ENCODE assay signal across 8 mouse cellular contexts in the genomic region with DNA sequence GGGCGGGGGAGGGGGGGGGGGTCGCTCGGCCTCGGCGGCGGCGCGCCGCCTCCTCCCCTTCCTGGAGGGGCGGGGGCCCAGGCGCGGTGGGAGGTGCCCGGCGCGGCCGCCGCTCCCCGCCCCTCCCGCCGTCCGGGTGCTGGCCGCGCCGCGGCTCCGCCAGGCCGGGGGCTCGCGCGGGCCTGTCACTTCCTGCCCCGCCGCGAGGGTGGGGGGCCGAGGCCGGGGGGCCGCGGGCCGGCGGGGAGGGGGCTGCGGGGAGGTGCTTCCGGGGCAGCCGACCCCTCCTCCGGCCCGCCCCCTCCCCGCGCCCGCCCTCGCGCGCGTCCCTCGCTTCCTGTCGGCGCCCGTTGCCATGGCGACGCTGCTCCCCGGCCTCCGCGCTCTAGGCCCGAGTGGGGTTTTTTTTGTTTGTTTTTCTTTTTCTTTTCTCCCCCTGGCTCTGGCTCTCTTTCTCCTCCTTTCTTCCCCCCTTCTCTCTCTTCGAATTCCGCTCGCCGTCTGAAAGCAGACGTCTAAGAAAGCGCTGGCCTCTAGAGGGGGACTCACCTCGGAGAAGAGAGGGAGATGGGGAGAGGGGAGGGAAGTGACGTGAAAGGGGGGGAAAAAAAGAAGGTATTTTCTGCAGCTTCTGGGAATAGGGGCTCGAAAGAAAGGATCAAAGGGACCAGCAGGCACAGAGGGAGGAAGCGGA. TPM values are rescaled to one million over a fixed set of nuclear protein-coding genes. Genes with fewer than 3 reads are reported as not detected.
DNase-seq lines count a peak whose midpoint lies in the region; ATAC-seq and TF ChIP-seq lines count a peak whose summit lies in the region.

No protein-coding gene starts in this region.

- peak overlapping the region; percentile 95 for H3K4me3 ChIP-seq in bone marrow, adult 2 months (replicated peaks; ENCODE audit: control insufficient read depth, low read depth, low read length)
- H3K4me3 ChIP-seq in embryonic facial prominence, embryonic 14.5 days (ENCODE audit: low read depth, low read length) = peak overlapping the region; percentile 73
- H3K4me3 ChIP-seq in heart, embryonic 10.5 days = peak overlapping the region; percentile 85
- H3K4me3 ChIP-seq in kidney, embryonic 14.5 days (ENCODE audit: low read length) = peak overlapping the region; percentile 76

- peak overlapping the region; percentile 70 for H3K4me2 ChIP-seq in embryonic facial prominence, embryonic 14.5 days (ENCODE audit: low read depth, low read length)
- peak overlapping the region; percentile 66 for H3K4me2 ChIP-seq in kidney, embryonic 14.5 days (replicated peaks; ENCODE audit: low read depth, low read length)

- DNase-seq in B cell, adult 2 months = peak; percentile 80 to 86
- peak; percentile 95 for DNase-seq in embryonic facial prominence, embryonic 14.5 days (ENCODE audit: low spot score)
- DNase-seq in heart, embryonic 10.5 days (ENCODE audit: low spot score) = peak; percentile 91
- DNase-seq in liver = peak; percentile 87
- peak; percentile 79 to 82 for DNase-seq in spleen, postnatal 36 days (ENCODE audit: low spot score in 2 of 2)

- H3K9ac ChIP-seq in embryonic facial prominence, embryonic 14.5 days (ENCODE audit: low read depth, low read length) = peak overlapping the region; percentile 83
- peak overlapping the region; percentile 84 for H3K9ac ChIP-seq in kidney, embryonic 14.5 days (ENCODE audit: low read depth, low read length)

- WGBS in bone marrow, adult 2 months = under 1% methylated on average over 46 of the region's 71 CpGs
- under 1% methylated on average over 20 of the region's 71 CpGs for WGBS in embryonic facial prominence, embryonic 14.5 days
- WGBS in heart, embryonic 10.5 days = under 1% methylated on average over 30 of the region's 71 CpGs
- WGBS in kidney, embryonic 14.5 days = 2% methylated on average over 35 of the region's 71 CpGs

- no peaks in the 10 kb centered on the region for H3K4me1 ChIP-seq in bone marrow, adult 2 months (ENCODE audit: control insufficient read depth, insufficient read depth, low read length)
- peaks cover 9% of the 10 kb centered on the region; the same call in 1 of the 2 replicates for H3K4me1 ChIP-seq in embryonic facial prominence, embryonic 14.5 days (ENCODE audit: control insufficient read depth, insufficient read depth, low read length)
- H3K4me1 ChIP-seq in heart, embryonic 10.5 days = peaks cover 23% of the 10 kb centered on the region
- H3K4me1 ChIP-seq in kidney, embryonic 14.5 days (ENCODE audit: control insufficient read depth, insufficient read depth, low read length) = peaks cover 11% of the 10 kb centered on the region

- H3K27me3 ChIP-seq in embryonic facial prominence, embryonic 14.5 days (replicated peaks; ENCODE audit: control insufficient read depth, insufficient read depth, low read length) = no peaks in the 10 kb centered on the region
- H3K27me3 ChIP-seq in heart, embryonic 10.5 days (ENCODE audit: insufficient read depth, poor library complexity, severe bottlenecking) = no peaks in the 10 kb centered on the region
- no peaks in the 10 kb centered on the region for H3K27me3 ChIP-seq in kidney, embryonic 14.5 days (ENCODE audit: control insufficient read depth, insufficient read depth, low read length)

- no peak for TF ChIP-seq CTCF in bone marrow, adult 2 months (IDR thresholded peaks at IDR 0.05; ENCODE audit: control insufficient read depth, insufficient read depth, low read length)

- peak overlapping the region; percentile 41 for H3K27ac ChIP-seq in bone marrow, adult 2 months (ENCODE audit: control insufficient read depth, insufficient read depth, low read depth, low read length, poor library complexity)
- H3K27ac ChIP-seq in embryonic facial prominence, embryonic 14.5 days (replicated peaks; ENCODE audit: low read depth, low read length) = peak overlapping the region; percentile 98
- H3K27ac ChIP-seq in heart, embryonic 10.5 days = peak overlapping the region; percentile 96
- peak overlapping the region; percentile 93 for H3K27ac ChIP-seq in kidney, embryonic 14.5 days (ENCODE audit: low read depth, low read length)

- H3K36me3 ChIP-seq in embryonic facial prominence, embryonic 14.5 days (ENCODE audit: control insufficient read depth, insufficient read depth, low read length) = peaks cover 17% of the 10 kb centered on the region
- H3K36me3 ChIP-seq in heart, embryonic 10.5 days = peaks cover 7% of the 10 kb centered on the region
- peaks cover 16% of the 10 kb centered on the region for H3K36me3 ChIP-seq in kidney, embryonic 14.5 days (ENCODE audit: control insufficient read depth, insufficient read depth, low read length)

- no peak for TF ChIP-seq POLR2A in bone marrow, adult 2 months (IDR thresholded peaks at IDR 0.05; ENCODE audit: borderline replicate concordance, control insufficient read depth, low read depth, low read length)

- no peaks in the 10 kb centered on the region for H3K9me3 ChIP-seq in embryonic facial prominence, embryonic 14.5 days (ENCODE audit: control insufficient read depth, low read length)
- no peaks in the 10 kb centered on the region for H3K9me3 ChIP-seq in heart, embryonic 10.5 days
- no peaks in the 10 kb centered on the region for H3K9me3 ChIP-seq in kidney, embryonic 14.5 days (ENCODE audit: control insufficient read depth, low read length)

- ATAC-seq in embryonic facial prominence, embryonic 14.5 days (ENCODE audit: low read depth) = peak; percentile 86
- ATAC-seq in kidney, embryonic 14.5 days (ENCODE audit: low FRiP score, low TSS enrichment) = peak; percentile 92
- ATAC-seq in monocyte, adult 5-6 weeks (replicated peaks; ENCODE audit: insufficient number of reproducible peaks, low FRiP score, low TSS enrichment, poor library complexity, severe bottlenecking) = 0 out of 2 replicates have a peak, but pooled peaks have one; percentile 44

RNA-seq across cellular contexts. Expression of a gene that starts 0.6 kb away (rescaled TPM):
- polyA plus RNA-seq in bone marrow, adult 2 months (2011; ENCODE audit: insufficient read depth, insufficient read length, low replicate concordance, missing spikeins) = 4.0 and 13.6 TPM in 2 replicates
- 20.8 and 21.0 TPM in 2 replicates for polyA plus RNA-seq in embryonic facial prominence, embryonic 14.5 days (2014; fragmentation: Nextera tagmentation; extraction: Ambion mirVana)
- 15.9 and 21.8 TPM in 2 replicates for polyA plus RNA-seq in heart, embryonic 10.5 days (2016; fragmentation: Nextera tagmentation; extraction: Ambion mirVana)
- polyA plus RNA-seq in kidney, embryonic 14.5 days (2014; fragmentation: Nextera tagmentation; extraction: Ambion mirVana) = 22.4 and 29.4 TPM in 2 replicates
- total RNA-seq in monocyte, adult 5-6 weeks (2017) = 4.1 to 7.6 TPM (median 6.6 TPM) in 3 replicates

RNA-seq across cellular contexts. Expression of a gene that starts 31.3 kb away (rescaled TPM):
- polyA plus RNA-seq in bone marrow, adult 2 months (2011; ENCODE audit: insufficient read depth, insufficient read length, low replicate concordance, missing spikeins) = 37.2 and 37.7 TPM in 2 replicates
- polyA plus RNA-seq in embryonic facial prominence, embryonic 14.5 days (2014; fragmentation: Nextera tagmentation; extraction: Ambion mirVana) = 86.8 and 87.9 TPM in 2 replicates
- 98.0 and 102 TPM in 2 replicates for polyA plus RNA-seq in heart, embryonic 10.5 days (2016; fragmentation: Nextera tagmentation; extraction: Ambion mirVana)
- polyA plus RNA-seq in kidney, embryonic 14.5 days (2014; fragmentation: Nextera tagmentation; extraction: Ambion mirVana) = 67.7 and 110 TPM in 2 replicates
- total RNA-seq in monocyte, adult 5-6 weeks (2017) = 361 to 422 TPM (median 372 TPM) in 3 replicates

RNA-seq across cellular contexts. Expression of a gene that starts 57.1 kb away (rescaled TPM):
- polyA plus RNA-seq in bone marrow, adult 2 months (2011; ENCODE audit: insufficient read depth, insufficient read length, low replicate concordance, missing spikeins) = not detected in 2 replicates
- polyA plus RNA-seq in embryonic facial prominence, embryonic 14.5 days (2014; fragmentation: Nextera tagmentation; extraction: Ambion mirVana) = 0.14 and 0.19 TPM in 2 replicates
- not detected in 2 replicates for polyA plus RNA-seq in heart, embryonic 10.5 days (2016; fragmentation: Nextera tagmentation; extraction: Ambion mirVana)
- not detected in 2 replicates for polyA plus RNA-seq in kidney, embryonic 14.5 days (2014; fragmentation: Nextera tagmentation; extraction: Ambion mirVana)
- total RNA-seq in monocyte, adult 5-6 weeks (2017) = 101 to 234 TPM (median 111 TPM) in 3 replicates

Comparison
In these comparisons a context has a peak if more than half of its experiments do, and no peak if none do; other contexts are left out.
1. Peak in every context shown above with its lines: DNase-seq, ATAC-seq, H3K4me3 ChIP-seq and H3K27ac ChIP-seq.
2. H3K27ac ChIP-seq: peak in every context shown above with its lines; median percentile 98 in embryonic facial prominence, embryonic 14.5 days; 96 in heart, embryonic 10.5 days; 93 in kidney, embryonic 14.5 days; 41 in bone marrow, adult 2 months.